ENCODE assay signal across 14 mouse cellular contexts in genomic region chr19:27328644-27329043, GRCm38 (mm10). TPM values are rescaled to one million over a fixed set of nuclear protein-coding genes. Genes with fewer than 3 reads are reported as not detected.
DNase-seq lines count a peak whose midpoint lies in the region; ATAC-seq and TF ChIP-seq lines count a peak whose summit lies in the region.
"Had no signal": no experiment of that assay in that cellular context is flagged by ENCODE, and none has a peak within 500 bp of the region (broad histone marks: within the 10 kb centered on the region; RNA-seq: fewer than 3 reads in every experiment).

No protein-coding gene starts in this region.

- WGBS in midbrain, embryonic 11.5 days, result 91% methylated on average over 4 of the region's 4 CpGs
- 94% methylated on average over 4 of the region's 4 CpGs for WGBS in midbrain, embryonic 13.5 days
- 75% methylated on average over 4 of the region's 4 CpGs for WGBS in intestine, embryonic 15.5 days
- WGBS in lung, embryonic 16.5 days, result 71% methylated on average over 4 of the region's 4 CpGs
- WGBS in forebrain, postnatal 0 days, result 88% methylated on average over 4 of the region's 4 CpGs

- no peaks in the 10 kb centered on the region for H3K27me3 ChIP-seq in midbrain, embryonic 11.5 days (ENCODE audit: control insufficient read depth, insufficient read depth, low read length)
- no peaks in the 10 kb centered on the region for H3K27me3 ChIP-seq in midbrain, embryonic 13.5 days
- no peaks in the 10 kb centered on the region for H3K27me3 ChIP-seq in intestine, embryonic 15.5 days (replicated peaks)
- no peaks in the 10 kb centered on the region; the same call in 1 of the 2 replicates for H3K27me3 ChIP-seq in lung, embryonic 16.5 days (ENCODE audit: control insufficient read depth, insufficient read depth, low read depth, low read length)
- no peaks in the 10 kb centered on the region for H3K27me3 ChIP-seq in forebrain, postnatal 0 days (ENCODE audit: insufficient read depth, low read length)
- H3K27me3 ChIP-seq: lung, embryonic 15.5 days had no signal

- no peak overlapping the region for H3K27ac ChIP-seq in midbrain, embryonic 11.5 days (ENCODE audit: low read depth, low read length)
- H3K27ac ChIP-seq in midbrain, embryonic 13.5 days, result no peak overlapping the region
- no peak overlapping the region for H3K27ac ChIP-seq in intestine, embryonic 15.5 days
- H3K27ac ChIP-seq in lung, embryonic 16.5 days (ENCODE audit: low read length), result no peak overlapping the region
- no peak overlapping the region for H3K27ac ChIP-seq in forebrain, postnatal 0 days (ENCODE audit: low read depth, low read length)
- H3K27ac ChIP-seq: embryonic facial prominence, embryonic 15.5 days; lung, embryonic 15.5 days had no signal

- no peak overlapping the region for H3K9ac ChIP-seq in midbrain, embryonic 11.5 days (ENCODE audit: low read length)
- H3K9ac ChIP-seq in midbrain, embryonic 13.5 days (replicated peaks), result no peak overlapping the region
- H3K9ac ChIP-seq in intestine, embryonic 15.5 days, result no peak overlapping the region
- no peak overlapping the region for H3K9ac ChIP-seq in lung, embryonic 16.5 days (ENCODE audit: low read length)
- no peak overlapping the region for H3K9ac ChIP-seq in forebrain, postnatal 0 days
- H3K9ac ChIP-seq: embryonic facial prominence, embryonic 15.5 days; lung, embryonic 15.5 days had no signal

- TF ChIP-seq CTCF in forebrain, postnatal 0 days (IDR thresholded peaks at IDR 0.05; ENCODE audit: low read depth), result no peak

- DNase-seq in midbrain, embryonic 11.5 days (ENCODE audit: low spot score, missing footprints), result peak; percentile 67
- no peak for DNase-seq in forebrain, postnatal 0 days
- DNase-seq in left cerebral cortex, adult 18-20 months (ENCODE audit: low spot score in 2 of 2), result no peak
- no peak for DNase-seq in embryo, embryonic 10 days (ENCODE audit: low spot score)
- DNase-seq: cerebellum, adult 9-10 months; layer of hippocampus, postnatal 36 days; thymus, postnatal 4 days had no signal

- no peak overlapping the region for H3K4me3 ChIP-seq in midbrain, embryonic 11.5 days (ENCODE audit: low read depth, low read length)
- H3K4me3 ChIP-seq in midbrain, embryonic 13.5 days (replicated peaks), result no peak overlapping the region
- H3K4me3 ChIP-seq in intestine, embryonic 15.5 days (replicated peaks), result no peak overlapping the region
- no peak overlapping the region for H3K4me3 ChIP-seq in lung, embryonic 16.5 days (ENCODE audit: low read length)
- H3K4me3 ChIP-seq in forebrain, postnatal 0 days (ENCODE audit: low read depth, low read length), result no peak overlapping the region
- H3K4me3 ChIP-seq: embryonic facial prominence, embryonic 15.5 days; lung, embryonic 15.5 days had no signal

- H3K9me3 ChIP-seq in midbrain, embryonic 11.5 days (ENCODE audit: control insufficient read depth, low read length), result no peaks in the 10 kb centered on the region
- H3K9me3 ChIP-seq in midbrain, embryonic 13.5 days, result no peaks in the 10 kb centered on the region
- H3K9me3 ChIP-seq in intestine, embryonic 15.5 days, result no peaks in the 10 kb centered on the region
- no peaks in the 10 kb centered on the region for H3K9me3 ChIP-seq in lung, embryonic 16.5 days (ENCODE audit: control insufficient read depth, low read length)
- H3K9me3 ChIP-seq in forebrain, postnatal 0 days (ENCODE audit: low read length), result no peaks in the 10 kb centered on the region
- H3K9me3 ChIP-seq: embryonic facial prominence, embryonic 15.5 days; lung, embryonic 15.5 days had no signal

- H3K36me3 ChIP-seq in midbrain, embryonic 11.5 days (ENCODE audit: control insufficient read depth, insufficient read depth, low read length), result no peaks in the 10 kb centered on the region
- no peaks in the 10 kb centered on the region for H3K36me3 ChIP-seq in midbrain, embryonic 13.5 days
- no peaks in the 10 kb centered on the region for H3K36me3 ChIP-seq in intestine, embryonic 15.5 days
- H3K36me3 ChIP-seq in lung, embryonic 16.5 days (ENCODE audit: control insufficient read depth, insufficient read depth, low read length), result no peaks in the 10 kb centered on the region
- H3K36me3 ChIP-seq in forebrain, postnatal 0 days (ENCODE audit: insufficient read depth), result no peaks in the 10 kb centered on the region
- H3K36me3 ChIP-seq: embryonic facial prominence, embryonic 15.5 days; lung, embryonic 15.5 days had no signal

- ATAC-seq in midbrain, embryonic 11.5 days (ENCODE audit: low FRiP score), result no peak
- no peak for ATAC-seq in midbrain, embryonic 13.5 days
- peak; percentile 71 for ATAC-seq in intestine, embryonic 15.5 days
- ATAC-seq in lung, embryonic 16.5 days (ENCODE audit: low read depth), result peak; percentile 54; the same call in 1 of the 2 replicates
- no peak for ATAC-seq in forebrain, postnatal 0 days
- ATAC-seq: activated CD4-positive, CD25-positive, alpha-beta regulatory T cell, adult 4 months; inflammation-experienced regulatory T-cells, adult 6 months had no signal

- no peaks in the 10 kb centered on the region for H3K4me1 ChIP-seq in midbrain, embryonic 11.5 days (ENCODE audit: control insufficient read depth, insufficient read depth, low read length)
- H3K4me1 ChIP-seq in midbrain, embryonic 13.5 days (replicated peaks), result no peaks in the 10 kb centered on the region
- peaks cover 5% of the 10 kb centered on the region; the same call in 1 of the 2 replicates for H3K4me1 ChIP-seq in intestine, embryonic 15.5 days (replicated peaks)
- 0 out of 2 replicates have a peak, but pooled peaks cover 4% of the 10 kb centered on the region for H3K4me1 ChIP-seq in lung, embryonic 16.5 days (replicated peaks; ENCODE audit: control insufficient read depth, insufficient read depth, low read length)
- H3K4me1 ChIP-seq in forebrain, postnatal 0 days (ENCODE audit: insufficient read depth), result no peaks in the 10 kb centered on the region

- no peak overlapping the region for H3K4me2 ChIP-seq in midbrain, embryonic 11.5 days
- H3K4me2 ChIP-seq in midbrain, embryonic 13.5 days (replicated peaks), result no peak overlapping the region
- no peak overlapping the region for H3K4me2 ChIP-seq in intestine, embryonic 15.5 days (replicated peaks)
- H3K4me2 ChIP-seq in lung, embryonic 16.5 days (ENCODE audit: low read depth, low read length), result no peak overlapping the region
- no peak overlapping the region for H3K4me2 ChIP-seq in forebrain, postnatal 0 days (ENCODE audit: low read depth)
- H3K4me2 ChIP-seq: embryonic facial prominence, embryonic 15.5 days; lung, embryonic 15.5 days had no signal

RNA-seq across cellular contexts. Expression of gene Kcnv2, which starts 6.3 kb away (rescaled TPM):
- 0.19 and 0.29 TPM in 2 replicates for polyA plus RNA-seq in midbrain, embryonic 11.5 days (2014; fragmentation: Nextera tagmentation; extraction: Ambion mirVana)
- 0.04 TPM in 1 of 2 replicates, not detected in the other for polyA plus RNA-seq in midbrain, embryonic 13.5 days (2015; fragmentation: Nextera tagmentation; extraction: Ambion mirVana)
- 0.13 and 0.15 TPM in 2 replicates for polyA plus RNA-seq in intestine, embryonic 15.5 days (2015; fragmentation: Nextera tagmentation; extraction: Ambion mirVana)
- polyA plus RNA-seq in lung, embryonic 16.5 days (2015; fragmentation: Nextera tagmentation; extraction: Ambion mirVana), result 0.04 and 0.08 TPM in 2 replicates
- 0.08 and 0.10 TPM in 2 replicates for total RNA-seq in forebrain, postnatal 0 days (2014; rRNA removed)
- polyA plus RNA-seq in forebrain, postnatal 0 days (2015; fragmentation: Nextera tagmentation; extraction: Ambion mirVana), result not detected in 2 replicates
- total RNA-seq in left cerebral cortex, adult 18-20 months (2021), result not detected
- polyA plus RNA-seq: embryonic facial prominence, embryonic 15.5 days; inflammation-experienced regulatory T-cells, adult 6 months had no signal

Comparison
In these comparisons a context has a peak if more than half of its experiments do, and no peak if none do; other contexts are left out.
1. ATAC-seq: peak in intestine, embryonic 15.5 days (single experiment) and lung, embryonic 16.5 days (single experiment); none in midbrain, embryonic 11.5 days (single experiment), midbrain, embryonic 13.5 days (single experiment) and forebrain, postnatal 0 days (single experiment).